Mouse (Mus musculus) midbrain, embryonic 14.5 days (tissue): Measurements from ENCODE around the gene Mettl7a2. TPM values are rescaled to one million over a fixed set of nuclear protein-coding genes. Genes with fewer than 3 reads are reported as not detected.

Source experiments
- ATAC-seq: fragments of 200-750 bp; cut with Nextera tagmentation; 2 replicates; pipeline ENCODE4 v1.8.0; 2017; ENCODE audit warnings: moderate number of reproducible peaks, moderate library complexity; ENCODE audit not compliant: low FRiP score, low TSS enrichment
- DNase-seq: peaks from one replicate; pipeline ENCODE4 v3.0.0-alpha.2; 2015
- H3K27ac ChIP-seq: fragments of 300-500 bp; sonication (generic); replicated peaks from 2 replicates; pipeline ENCODE4 v1.5.1; 2014; ENCODE audit warnings: mild to moderate bottlenecking, low read depth, low read length, moderate library complexity
- H3K27me3 ChIP-seq: fragments of 300-500 bp; sonication (generic); 2 replicates; pipeline ENCODE4 v1.6.1; 2014; ENCODE audit warnings: low read length, control low read depth, mixed read lengths; ENCODE audit not compliant: control insufficient read depth, insufficient read depth
- H3K36me3 ChIP-seq: fragments of 300-500 bp; sonication (generic); 2 replicates; pipeline ENCODE4 v1.6.1; 2014; ENCODE audit warnings: low read length, control low read depth; ENCODE audit not compliant: control insufficient read depth, insufficient read depth
- H3K4me1 ChIP-seq: fragments of 300-500 bp; sonication (generic); 2 replicates; pipeline ENCODE4 v1.6.1; 2014; ENCODE audit warnings: mild to moderate bottlenecking, antibody characterized with exemption, low read length, control low read depth; ENCODE audit not compliant: control insufficient read depth, insufficient read depth
- H3K4me2 ChIP-seq: fragments of 300-500 bp; sonication (generic); 2 replicates; pipeline ENCODE4 v1.6.1; 2014; ENCODE audit warnings: mild to moderate bottlenecking, low read length, moderate library complexity
- H3K4me3 ChIP-seq: fragments of 300-500 bp; sonication (generic); replicated peaks from 2 replicates; pipeline ENCODE4 v1.5.1; 2014; ENCODE audit warnings: low read depth, low read length
- H3K9ac ChIP-seq: fragments of 300-500 bp; sonication (generic); replicated peaks from 2 replicates; pipeline ENCODE4 v1.6.1; 2014; ENCODE audit warnings: mild to moderate bottlenecking, low read length, moderate library complexity
- H3K9me3 ChIP-seq: fragments of 300-500 bp; sonication (generic); 2 replicates; pipeline ENCODE4 v1.6.1; 2016; ENCODE audit warnings: low read length, control low read depth, mixed read lengths; ENCODE audit not compliant: control insufficient read depth
- WGBS: fragments of 180-500 bp; shearing (Covaris S2); extraction: QIAGEN DNeasy Blood & Tissue Kit; methylation state at CpG from one replicate; pipeline ENCODE4 v1.1.7; 2014; 5-methylcytosine and 5-hydroxymethylcytosine counted together
- polyA plus RNA-seq: library from polyadenylated mRNA; unstranded; fragments of >200 nt; fragmentation: Nextera tagmentation; extraction: Ambion mirVana; gene quantifications from 2 replicates; pipeline ENCODE4 v1.2.1, GENCODE M21; 2014

The Mettl7a2 gene
- polyA plus RNA-seq, 1 experiment from 2014 or later, result not detected

DNA sequence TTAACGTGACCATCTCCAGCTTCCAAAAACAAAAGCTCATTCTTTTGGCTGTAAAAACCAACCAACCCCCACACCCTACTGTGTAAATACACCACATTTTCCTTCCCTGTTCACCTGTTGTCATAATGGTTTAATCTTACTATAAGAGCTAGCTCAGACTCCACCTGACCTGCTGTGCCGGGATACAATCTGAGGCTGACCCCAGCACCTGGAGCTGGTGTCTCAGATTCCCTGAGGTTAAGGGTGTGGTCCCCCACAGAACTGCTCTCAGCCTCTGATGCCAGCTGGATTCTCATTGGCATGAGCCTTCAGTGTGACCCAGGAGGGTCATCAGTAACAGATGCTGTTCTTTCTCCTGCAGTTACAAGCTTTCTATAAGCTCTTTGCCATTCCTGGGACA, 27.1 kb downstream of the Mettl7a2 start:
- Histone ChIP-seq H3K4me3 (no peak overlapping the region), H3K27ac (no peak overlapping the region), H3K36me3 (no peaks in the 10 kb centered on the region), H3K9me3 (no peaks in the 10 kb centered on the region), H3K4me2 (no peak overlapping the region), H3K4me1 (no peaks in the 10 kb centered on the region), H3K27me3 (no peaks in the 10 kb centered on the region), H3K9ac (no peak overlapping the region)
- no peak for DNase-seq
- 75% methylated on average over 2 of the region's 2 CpGs for WGBS
- no peak for ATAC-seq

DNA sequence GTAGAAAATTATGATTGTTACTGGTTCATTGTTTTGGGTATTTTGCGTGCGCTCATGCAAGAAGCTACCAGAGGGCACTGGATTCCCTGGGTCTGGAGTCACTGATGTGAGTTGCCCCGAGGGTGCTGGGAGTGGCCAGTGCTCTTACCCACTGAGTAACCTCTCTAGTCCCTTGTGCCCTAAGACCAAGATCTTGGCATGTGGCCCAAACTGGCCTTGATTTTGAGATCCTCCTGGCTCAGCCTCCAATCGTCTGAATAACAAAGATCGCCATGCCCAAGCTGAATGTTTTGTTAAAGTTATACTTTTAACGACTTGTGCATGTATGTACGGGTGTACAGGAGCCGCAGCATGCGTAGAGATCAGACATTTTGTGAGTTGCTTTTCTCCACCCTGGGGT, 32.7 kb downstream of the Mettl7a2 start:
- H3K9ac ChIP-seq, result no peak overlapping the region
- 92% methylated on average over 9 of the region's 9 CpGs for WGBS
- ATAC-seq, result no peak

DNA sequence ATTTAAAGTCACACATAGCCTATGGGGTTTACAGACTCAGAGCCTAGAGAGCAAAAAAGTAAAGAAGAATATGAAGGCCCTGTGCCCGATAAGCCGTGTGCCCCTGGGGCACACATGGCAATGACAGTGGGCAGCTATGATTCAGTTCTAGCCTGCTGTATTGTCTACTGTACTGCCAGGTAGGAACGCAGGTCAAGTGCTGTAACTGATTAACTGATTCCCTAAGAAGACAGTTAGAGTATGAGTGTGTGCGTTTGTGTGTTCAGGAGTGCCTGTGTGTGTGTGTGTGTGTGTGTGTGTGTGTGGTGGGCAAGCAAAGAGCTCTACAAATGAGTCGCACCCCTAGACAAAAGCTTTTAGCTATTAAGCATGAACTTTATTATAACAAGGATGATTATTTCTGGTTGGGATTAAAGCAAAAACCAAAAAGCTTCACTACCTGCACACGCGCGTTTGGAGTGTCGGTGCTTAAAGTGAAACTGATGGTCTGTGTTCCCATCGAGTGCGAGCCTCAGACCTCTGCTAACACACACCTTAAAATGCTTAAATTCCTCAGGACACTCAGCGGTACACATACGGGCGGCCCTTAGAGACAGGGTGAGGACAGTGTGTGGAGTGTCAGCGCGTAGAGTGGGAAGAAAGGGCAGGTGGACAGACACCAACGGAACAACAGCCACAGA, 34.7 kb downstream of the Mettl7a2 start:
- Histone ChIP-seq H3K27ac (no peak overlapping the region), H3K27me3 (no peaks in the 10 kb centered on the region), H3K9ac (no peak overlapping the region), H3K4me3 (no peak overlapping the region), H3K4me1 (no peaks in the 10 kb centered on the region), H3K36me3 (peaks cover 7% of the 10 kb centered on the region), H3K4me2 (no peak overlapping the region), H3K9me3 (no peaks in the 10 kb centered on the region)
- 94% methylated on average over 17 of the region's 17 CpGs for WGBS
- ATAC-seq (no peak), DNase-seq (no peak)

More for the DNA sequence above, 32.7 kb downstream of the Mettl7a2 start:
- Histone ChIP-seq H3K9me3 (no peaks in the 10 kb centered on the region), H3K36me3 (no peaks in the 10 kb centered on the region), H3K4me2 (no peak overlapping the region), H3K4me3 (no peak overlapping the region), H3K4me1 (no peaks in the 10 kb centered on the region), H3K27ac (no peak overlapping the region), H3K27me3 (no peaks in the 10 kb centered on the region)
- no peak for DNase-seq

DNA sequence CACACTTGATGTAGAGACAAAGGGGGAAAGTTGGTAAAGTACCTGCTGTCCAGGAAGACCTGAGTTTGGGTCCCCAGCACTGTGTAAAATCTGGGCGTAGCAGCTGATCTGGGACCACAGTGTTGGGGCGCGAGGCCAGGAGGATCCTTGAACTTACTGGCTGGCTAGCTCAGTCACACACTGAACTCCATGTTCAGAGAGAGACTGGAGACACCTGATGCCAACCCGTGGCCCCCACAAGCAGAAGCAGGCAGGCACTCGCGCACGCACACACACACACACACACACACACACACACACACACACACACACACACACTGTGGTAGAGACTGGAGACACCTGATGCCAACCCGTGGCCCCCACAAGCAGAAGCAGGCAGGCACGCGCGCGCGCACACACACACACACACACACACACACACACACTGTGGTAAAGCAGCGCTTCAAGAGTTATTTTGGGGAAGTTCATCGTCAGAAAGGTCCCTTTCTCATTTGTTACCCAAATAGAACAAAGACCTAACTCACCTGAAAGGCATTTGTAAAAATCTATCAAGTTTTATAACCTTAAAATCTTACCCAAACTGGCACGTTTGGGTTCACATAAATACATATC, 35.3 kb downstream of the Mettl7a2 start:
- no peak overlapping the region for H3K4me3 ChIP-seq
- H3K27ac ChIP-seq, result no peak overlapping the region
- H3K27me3 ChIP-seq, result no peaks in the 10 kb centered on the region
- DNase-seq (no peak), ATAC-seq (no peak)
- 90% methylated on average over 16 of the region's 16 CpGs for WGBS
- peaks cover 9% of the 10 kb centered on the region for H3K36me3 ChIP-seq
- no peaks in the 10 kb centered on the region for H3K4me1 ChIP-seq
- H3K4me2 ChIP-seq, result no peak overlapping the region
- H3K9me3 ChIP-seq, result no peaks in the 10 kb centered on the region
- no peak overlapping the region for H3K9ac ChIP-seq

DNA sequence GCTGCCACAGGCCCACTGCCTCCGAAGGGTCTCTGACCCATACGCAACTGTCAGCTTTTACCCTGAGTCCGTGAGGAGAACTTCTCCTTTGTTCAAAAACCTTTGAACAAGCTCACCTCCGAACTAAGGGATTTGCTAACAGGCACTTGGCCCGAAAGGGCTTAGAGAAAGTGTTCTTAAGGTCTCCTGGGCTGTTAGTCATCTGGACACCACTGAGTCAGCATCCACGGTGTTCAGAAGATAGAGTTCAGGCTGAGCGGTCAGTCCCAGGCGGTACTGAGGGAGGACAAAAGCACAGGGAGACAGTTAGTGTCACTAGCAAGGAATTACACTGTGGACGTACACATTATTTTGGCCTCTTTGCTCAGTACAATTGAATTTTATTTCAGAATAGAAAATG, 35.9 kb downstream of the Mettl7a2 start:
- no peaks in the 10 kb centered on the region for H3K9me3 ChIP-seq
- WGBS, result 62% methylated on average over 9 of the region's 9 CpGs
- no peak overlapping the region for H3K4me3 ChIP-seq
- no peaks in the 10 kb centered on the region for H3K4me1 ChIP-seq
- H3K27ac ChIP-seq, result no peak overlapping the region
- H3K9ac ChIP-seq, result no peak overlapping the region
- no peaks in the 10 kb centered on the region for H3K27me3 ChIP-seq
- DNase-seq (no peak), ATAC-seq (no peak)
- H3K4me2 ChIP-seq, result no peak overlapping the region
- H3K36me3 ChIP-seq, result peaks cover 15% of the 10 kb centered on the region

DNA sequence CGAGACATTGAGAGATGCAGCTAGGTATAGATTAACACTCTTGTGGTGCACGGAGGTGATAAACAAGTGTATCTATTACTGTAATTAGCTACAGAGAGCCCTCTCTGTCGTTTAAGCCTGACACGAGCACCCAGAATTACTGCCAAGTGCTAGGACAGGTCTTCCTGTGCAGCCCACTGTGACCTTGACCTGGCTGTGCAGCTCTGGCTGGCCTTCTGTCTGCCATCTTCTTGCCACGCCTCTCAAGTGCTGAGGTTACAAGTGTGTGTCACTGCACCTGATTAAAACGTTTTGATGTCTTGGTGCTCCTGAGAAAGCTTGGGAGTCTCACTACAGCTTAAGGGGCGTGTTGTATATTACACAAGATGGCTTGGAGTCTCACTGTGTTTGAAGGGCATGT, 38.1 kb downstream of the Mettl7a2 start:
- Histone ChIP-seq H3K4me3 (no peak overlapping the region), H3K27ac (no peak overlapping the region), H3K9ac (no peak overlapping the region), H3K4me1 (no peaks in the 10 kb centered on the region), H3K9me3 (no peaks in the 10 kb centered on the region), H3K27me3 (no peaks in the 10 kb centered on the region), H3K4me2 (no peak overlapping the region), H3K36me3 (peaks cover 36% of the 10 kb centered on the region)
- DNase-seq (no peak), ATAC-seq (no peak)
- WGBS, result 85% methylated on average over 7 of the region's 7 CpGs

DNA sequence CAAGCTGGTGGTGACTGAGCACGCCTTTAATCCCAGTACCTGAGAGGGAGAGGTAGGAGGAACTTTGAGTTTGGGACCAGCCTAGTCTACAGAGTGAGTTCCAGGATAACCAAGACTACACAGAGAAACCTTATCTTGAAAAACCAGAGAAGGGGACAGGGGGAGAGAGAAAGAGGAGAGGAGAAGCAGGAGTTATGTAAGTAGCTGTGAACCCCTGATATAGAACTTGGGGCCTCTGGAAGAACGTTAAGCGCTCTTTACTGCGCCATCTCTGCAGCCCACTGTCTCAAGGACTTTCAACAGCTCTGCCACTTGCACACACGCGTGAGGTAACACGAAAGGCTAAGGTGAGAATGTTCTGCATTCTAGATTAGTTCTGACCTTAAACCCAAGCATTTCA, 38.6 kb downstream of the Mettl7a2 start:
- Histone ChIP-seq H3K4me2 (no peak overlapping the region), H3K27me3 (no peaks in the 10 kb centered on the region), H3K27ac (no peak overlapping the region), H3K9me3 (no peaks in the 10 kb centered on the region), H3K9ac (no peak overlapping the region), H3K4me3 (no peak overlapping the region), H3K36me3 (peaks cover 41% of the 10 kb centered on the region), H3K4me1 (no peaks in the 10 kb centered on the region)
- ATAC-seq (no peak), DNase-seq (no peak)
- WGBS, result 96% methylated on average over 7 of the region's 7 CpGs

DNA sequence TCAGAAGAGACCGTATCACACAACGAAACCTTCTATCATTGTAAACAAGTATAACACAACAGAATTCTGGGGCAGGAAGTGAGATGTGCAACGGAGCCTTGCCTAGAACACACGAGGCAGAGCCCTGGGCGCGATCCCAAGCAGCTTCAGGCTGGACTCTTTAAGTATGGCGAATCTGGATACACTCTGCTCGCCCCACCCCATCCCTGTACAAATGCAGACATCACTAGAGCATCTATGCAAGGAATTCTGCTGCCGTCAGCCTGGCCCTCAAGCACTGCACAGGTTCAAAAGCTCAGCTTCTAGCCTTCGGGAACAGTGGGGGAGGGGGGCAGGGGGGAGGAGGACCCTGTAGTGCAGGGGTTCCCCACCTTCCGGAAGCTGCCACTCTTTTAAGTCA, 40.0 kb downstream of the Mettl7a2 start:
- WGBS, result 90% methylated on average over 11 of the region's 11 CpGs
- Histone ChIP-seq H3K4me2 (no peak overlapping the region), H3K4me3 (no peak overlapping the region), H3K27ac (no peak overlapping the region), H3K36me3 (peaks cover 56% of the 10 kb centered on the region), H3K4me1 (no peaks in the 10 kb centered on the region), H3K9me3 (no peaks in the 10 kb centered on the region), H3K9ac (no peak overlapping the region), H3K27me3 (no peaks in the 10 kb centered on the region)
- ATAC-seq, result no peak
- DNase-seq, result no peak

DNA sequence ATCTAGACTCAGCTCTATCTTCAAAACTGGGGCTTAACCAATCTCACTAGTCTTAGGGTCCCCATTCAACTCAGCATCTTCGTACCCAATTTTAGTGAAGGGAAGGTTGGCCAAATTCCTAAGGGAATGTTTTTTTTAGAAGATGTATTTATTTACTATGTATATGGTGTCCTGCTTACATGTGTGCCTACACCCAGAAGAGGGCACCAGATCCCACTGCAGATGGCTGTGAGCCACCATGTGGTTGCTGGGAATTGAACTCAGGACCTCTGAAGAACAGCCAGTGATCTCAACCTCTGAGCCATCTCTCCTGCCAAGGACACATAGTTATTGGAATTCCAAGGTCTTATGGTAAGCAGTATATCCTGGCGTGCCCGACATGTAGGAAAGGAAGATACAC, 42.6 kb downstream of the Mettl7a2 start:
- ATAC-seq, result no peak
- Histone ChIP-seq H3K4me2 (no peak overlapping the region), H3K9me3 (no peaks in the 10 kb centered on the region), H3K36me3 (peaks cover 81% of the 10 kb centered on the region), H3K4me1 (no peaks in the 10 kb centered on the region), H3K27me3 (no peaks in the 10 kb centered on the region), H3K4me3 (no peak overlapping the region), H3K27ac (no peak overlapping the region), H3K9ac (no peak overlapping the region)
- 94% methylated on average over 3 of the region's 3 CpGs for WGBS
- no peak for DNase-seq
